Mouse (Mus musculus): ENCODE measurements around the gene Gm4969.
"Not testable (repeated sequence)": the region's sequence is repeated elsewhere in the genome, so short reads cannot be mapped to it uniquely, and the experiment has no call there.

Gm4969 gene

GRCm38 (mm10) chr7:19118028-19118771, at the start of gene Gm4969:
Gene Gm4969, minus strand, starts transcription at chr7:19118368.
- no peak for DNase-seq (ENCODE audit: low read depth, low spot score)

- no peak for DNase-seq (ENCODE audit: low read depth, low spot score)
These were observed 48.8 kb upstream of the Gm4969 start for GRCm38 (mm10) chr7:19166990-19167389.

- DNase-seq (ENCODE audit: low read depth, low spot score) = no peak
These were observed 47.7 kb upstream of the Gm4969 start, which contains the start of gene Gipr for GRCm38 (mm10) chr7:19165656-19166423. Gene Gipr, minus strand, starts transcription at chr7:19166127.

- no peak for DNase-seq (ENCODE audit: low read depth, low spot score)
These were observed 46.8 kb upstream of the Gm4969 start for GRCm38 (mm10) chr7:19164978-19165377.

GRCm38 (mm10) chr7:19164189-19164588, 46.0 kb upstream of the Gm4969 start:
- no peak for DNase-seq (ENCODE audit: low read depth, low spot score)

GRCm38 (mm10) chr7:19163752-19164151, 45.6 kb upstream of the Gm4969 start:
- DNase-seq (ENCODE audit: low read depth, low spot score) = no peak

GRCm38 (mm10) chr7:19162928-19163327, 44.8 kb upstream of the Gm4969 start:
- DNase-seq (ENCODE audit: low read depth, low spot score) = no peak

- DNase-seq (ENCODE audit: low read depth, low spot score) = no peak
These were observed 41.9 kb upstream of the Gm4969 start for GRCm38 (mm10) chr7:19160115-19160514.

- no peak for DNase-seq (ENCODE audit: low read depth, low spot score)
These were observed 41.2 kb upstream of the Gm4969 start for GRCm38 (mm10) chr7:19159411-19159810.

GRCm38 (mm10) chr7:19158601-19159000, 40.4 kb upstream of the Gm4969 start:
- DNase-seq (ENCODE audit: low read depth, low spot score) = no peak

- DNase-seq (ENCODE audit: low read depth, low spot score) = peak; percentile 73
These were observed 39.1 kb upstream of the Gm4969 start for GRCm38 (mm10) chr7:19157160-19157800.

GRCm38 (mm10) chr7:19155825-19156475, 37.8 kb upstream of the Gm4969 start:
- DNase-seq (ENCODE audit: low read depth, low spot score) = no peak

GRCm38 (mm10) chr7:19154796-19155195, 36.6 kb upstream of the Gm4969 start:
- DNase-seq (ENCODE audit: low read depth, low spot score) = no peak

GRCm38 (mm10) chr7:19151121-19151520, 33.0 kb upstream of the Gm4969 start:
- not testable (repeated sequence) for DNase-seq (ENCODE audit: low read depth, low spot score)

- peak; percentile 94 for DNase-seq (ENCODE audit: low read depth, low spot score)
These were observed 31.5 kb upstream of the Gm4969 start, which contains the start of gene Snrpd2 for GRCm38 (mm10) chr7:19149626-19150025. Gene Snrpd2, plus strand, starts transcription at chr7:19149722.

- DNase-seq (ENCODE audit: low read depth, low spot score) = peak; percentile 98
These were observed 30.8 kb upstream of the Gm4969 start, which contains the start of gene Qpctl for GRCm38 (mm10) chr7:19148875-19149541. Gene Qpctl, minus strand, starts transcription at chr7:19149291.

GRCm38 (mm10) chr7:19148180-19148874, 30.2 kb upstream of the Gm4969 start:
- no peak for DNase-seq (ENCODE audit: low read depth, low spot score)

- DNase-seq (ENCODE audit: low read depth, low spot score) = no peak
These were observed 29.4 kb upstream of the Gm4969 start for GRCm38 (mm10) chr7:19147497-19148045.

- DNase-seq (ENCODE audit: low read depth, low spot score) = no peak
These were observed 28.6 kb upstream of the Gm4969 start for GRCm38 (mm10) chr7:19146793-19147192.

- no peak for DNase-seq (ENCODE audit: low read depth, low spot score)
These were observed 19.2 kb upstream of the Gm4969 start for GRCm38 (mm10) chr7:19137380-19137779.
